Mouse (Mus musculus): ENCODE data around the gene Slc2a8. TPM values are rescaled to one million over a fixed set of nuclear protein-coding genes. Genes with fewer than 3 reads are reported as not detected.

Gene Slc2a8
- polyA plus RNA-seq, 1 experiment from 2014 or later = 16.8 TPM

DNA sequence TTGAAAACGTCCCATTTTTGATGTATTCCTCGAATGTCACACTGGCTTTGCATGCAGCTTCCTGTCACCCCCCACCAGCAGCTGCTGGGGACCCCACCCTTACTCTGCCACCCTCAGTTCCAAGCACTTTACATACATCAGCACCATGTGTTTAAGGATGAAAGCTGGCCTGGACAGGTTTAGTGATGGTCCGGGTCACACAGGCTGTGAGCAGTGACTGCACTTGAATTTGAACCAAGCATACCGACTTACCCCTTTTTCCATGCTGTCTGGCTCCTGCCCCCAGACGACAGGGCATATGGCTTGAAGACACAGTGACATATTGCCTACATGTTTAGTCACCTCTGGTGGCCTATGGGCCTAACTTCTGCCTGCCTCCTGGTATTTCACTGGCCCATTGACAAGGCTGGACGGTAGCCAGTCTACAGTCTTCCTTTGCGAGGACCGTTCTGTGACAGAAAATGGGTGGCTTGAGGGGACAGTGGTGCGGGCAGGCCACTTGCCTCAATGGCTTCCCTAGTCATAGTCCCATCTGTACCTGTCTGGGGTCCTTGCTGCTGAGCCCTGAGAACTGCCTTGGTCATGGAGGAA lies 13.8 kb downstream of the Slc2a8 start:
- no peak for ATAC-seq
- H3K27me3 ChIP-seq (replicated peaks) = no peaks in the 10 kb centered on the region
- no peaks in the 10 kb centered on the region for H3K9me3 ChIP-seq
- 85% methylated on average over 9 of the region's 9 CpGs for WGBS
- H3K4me2 ChIP-seq (replicated peaks) = no peak overlapping the region
- peaks cover 22% of the 10 kb centered on the region for H3K4me1 ChIP-seq (replicated peaks)
- H3K4me3 ChIP-seq (replicated peaks) = no peak overlapping the region
- no peak overlapping the region for H3K27ac ChIP-seq
- H3K9ac ChIP-seq = no peak overlapping the region
- peaks cover 17% of the 10 kb centered on the region for H3K36me3 ChIP-seq

DNA sequence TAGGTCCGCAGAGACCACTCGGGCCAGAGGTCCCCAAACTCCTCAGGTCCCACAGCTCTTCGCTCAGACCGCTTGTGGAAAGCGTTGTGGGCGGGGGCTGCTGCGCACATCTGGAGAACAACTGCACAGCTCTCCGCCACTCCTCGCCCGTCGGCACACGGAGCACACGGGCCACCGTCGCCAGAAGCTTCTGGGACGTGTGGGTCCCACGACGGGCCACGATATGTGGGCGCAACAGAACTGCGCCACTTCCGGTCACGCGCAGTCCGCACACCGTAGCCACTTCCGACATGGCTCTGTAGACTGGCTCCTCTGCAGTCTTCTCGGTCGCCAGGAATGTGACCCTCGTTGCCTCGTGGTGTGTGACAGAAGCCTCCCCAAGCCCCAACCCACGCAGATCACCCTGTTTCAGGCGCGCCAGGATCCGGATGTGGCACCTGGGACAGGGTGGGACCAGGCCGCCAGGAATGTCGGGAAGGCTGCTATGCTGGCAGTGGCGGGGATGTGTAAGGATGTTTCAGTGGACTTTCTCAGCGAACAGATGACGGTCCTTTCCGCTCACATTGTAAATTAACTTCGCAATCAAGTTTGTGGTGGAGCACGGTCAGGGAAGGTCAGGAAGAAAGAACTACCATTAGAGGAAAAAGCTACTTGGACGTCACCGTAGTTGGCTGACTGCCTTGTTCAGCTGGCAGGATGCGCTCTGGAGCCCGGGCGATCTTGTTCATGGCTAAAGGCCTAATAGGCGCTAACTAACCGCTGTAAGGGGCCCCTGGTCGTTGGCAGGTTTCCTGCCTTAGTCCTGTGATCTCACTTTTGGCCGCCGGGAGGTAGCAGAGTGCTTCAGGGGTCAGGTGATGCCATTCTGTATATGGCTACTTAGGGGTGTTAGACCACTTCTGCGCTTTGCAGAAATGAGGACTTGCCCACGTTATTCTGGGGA lies 14.9 kb downstream of the Slc2a8 start:
- ATAC-seq = peak; percentile 86
- H3K9me3 ChIP-seq = no peaks in the 10 kb centered on the region
- WGBS = under 1% methylated on average over 55 of the region's 55 CpGs
- peak overlapping the region; percentile 97 for H3K27ac ChIP-seq
- peaks cover 19% of the 10 kb centered on the region for H3K36me3 ChIP-seq
- no peaks in the 10 kb centered on the region for H3K27me3 ChIP-seq (replicated peaks)
- peak overlapping the region; percentile 59 for H3K4me3 ChIP-seq (replicated peaks)
- peak overlapping the region; percentile 67 for H3K9ac ChIP-seq
- H3K4me1 ChIP-seq (replicated peaks) = peaks cover 25% of the 10 kb centered on the region
- peak overlapping the region; percentile 86 for H3K4me2 ChIP-seq (replicated peaks)

DNA sequence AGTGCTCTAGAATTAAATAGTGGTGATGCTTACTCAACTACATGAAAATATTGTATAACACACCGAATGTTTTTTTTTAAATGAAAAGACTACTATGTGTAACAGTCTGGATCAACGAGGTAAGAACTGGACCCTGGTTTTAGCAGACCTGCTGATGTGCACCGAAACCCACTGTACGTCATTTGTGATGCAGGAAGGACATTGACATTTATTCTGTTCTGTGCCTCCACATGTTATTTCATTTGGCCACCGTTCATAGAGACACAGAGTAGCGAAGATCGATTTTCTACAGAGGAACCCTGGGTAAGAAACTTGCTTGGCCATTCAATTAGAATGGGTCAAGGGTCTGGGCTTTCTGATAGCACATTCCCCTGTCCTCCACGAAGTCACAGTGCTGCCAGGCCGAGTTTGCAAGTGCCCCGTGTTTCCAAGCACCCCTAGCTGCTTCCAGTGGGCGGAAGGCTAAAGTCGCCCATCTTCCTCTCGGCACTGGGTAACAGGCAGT lies 15.6 kb downstream of the Slc2a8 start:
- peak overlapping the region; percentile 86 for H3K4me2 ChIP-seq (replicated peaks)
- peaks cover 25% of the 10 kb centered on the region for H3K4me1 ChIP-seq (replicated peaks)
- peaks cover 19% of the 10 kb centered on the region for H3K36me3 ChIP-seq
- 12% methylated on average over 13 of the region's 13 CpGs for WGBS
- H3K27me3 ChIP-seq (replicated peaks) = no peaks in the 10 kb centered on the region
- peak overlapping the region; percentile 97 for H3K27ac ChIP-seq
- no peak for ATAC-seq
- no peaks in the 10 kb centered on the region for H3K9me3 ChIP-seq
- H3K9ac ChIP-seq = peak overlapping the region; percentile 67
- peak overlapping the region; percentile 59 for H3K4me3 ChIP-seq (replicated peaks)

DNA sequence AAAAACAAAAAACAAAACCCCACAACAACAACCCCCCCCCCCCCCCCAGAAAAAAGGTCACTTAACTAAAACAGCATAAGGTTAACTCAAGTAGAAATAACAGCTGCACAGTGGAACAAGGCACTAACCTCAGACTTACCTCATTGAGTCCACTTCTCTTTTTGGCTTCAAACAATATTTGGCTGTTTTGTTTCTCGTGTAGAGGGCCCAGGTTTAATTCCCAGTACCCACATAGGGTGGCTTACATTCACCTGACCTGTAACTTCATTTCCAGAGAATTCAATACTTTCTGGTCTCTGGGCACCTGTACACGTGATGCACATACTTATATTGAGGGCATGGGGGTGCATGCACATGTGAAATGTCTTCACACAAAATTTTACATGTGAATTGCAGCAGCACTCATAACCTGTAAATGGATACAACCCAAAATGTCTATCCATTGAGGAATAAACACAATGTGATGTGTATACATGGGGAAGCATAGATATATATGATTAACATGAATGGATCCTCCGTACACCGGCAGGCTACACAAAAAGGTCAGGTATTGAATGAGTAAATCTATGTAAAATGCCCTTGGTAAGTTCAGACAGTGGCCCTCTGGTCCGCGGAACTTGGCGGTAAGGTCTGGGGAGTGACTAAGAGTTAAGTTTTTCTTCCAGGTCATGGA lies 16.2 kb downstream of the Slc2a8 start:
- Histone ChIP-seq H3K9ac (no peak overlapping the region), H3K27ac (no peak overlapping the region; the same call in 1 of the 2 replicates), H3K4me1 (replicated peaks) (peaks cover 29% of the 10 kb centered on the region), H3K4me3 (replicated peaks) (no peak overlapping the region), H3K36me3 (peaks cover 19% of the 10 kb centered on the region), H3K27me3 (replicated peaks) (no peaks in the 10 kb centered on the region), H3K9me3 (no peaks in the 10 kb centered on the region), H3K4me2 (replicated peaks) (peak overlapping the region; percentile 86)
- WGBS = 16% methylated on average over 7 of the region's 7 CpGs
- ATAC-seq = no peak

DNA sequence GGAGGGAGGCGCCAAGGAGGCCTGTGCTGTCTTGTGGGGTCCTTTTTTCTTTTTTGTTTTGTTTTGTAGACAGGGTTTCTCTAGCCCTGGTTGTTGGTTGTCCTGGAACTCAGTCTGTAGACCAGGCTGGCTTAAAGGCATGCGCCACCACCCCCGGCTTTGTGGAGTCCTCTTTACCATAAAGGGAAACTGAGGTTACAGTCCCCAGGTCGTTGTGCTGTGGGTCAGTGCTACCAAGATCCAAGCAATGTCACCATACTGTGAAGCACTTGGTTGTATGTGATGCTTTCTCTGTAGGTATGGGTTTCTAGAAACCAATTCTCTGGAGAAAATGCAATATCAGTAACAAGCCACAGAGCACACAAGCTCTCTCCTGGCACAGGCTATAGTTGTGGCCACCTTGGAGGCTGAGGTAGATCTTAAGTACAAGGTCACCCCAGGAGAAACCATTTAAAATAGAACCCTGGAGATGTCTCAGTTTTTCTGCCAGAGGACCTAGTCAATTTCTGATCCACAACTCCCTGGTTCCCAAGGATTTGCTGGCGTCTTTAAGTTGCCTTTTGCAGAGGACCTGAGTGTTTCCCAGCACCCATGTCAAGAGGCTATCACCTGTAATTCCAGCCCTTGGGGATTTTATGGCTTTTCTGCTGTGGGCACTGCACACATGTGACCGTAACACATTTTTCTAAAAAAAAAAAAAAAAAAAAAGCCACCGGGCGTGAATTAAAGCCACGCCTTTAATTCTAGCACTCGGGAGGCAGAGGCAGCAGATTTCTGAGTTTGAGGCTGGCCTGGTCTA lies 17.0 kb downstream of the Slc2a8 start:
- no peaks in the 10 kb centered on the region for H3K27me3 ChIP-seq (replicated peaks)
- 36% methylated on average over 10 of the region's 10 CpGs for WGBS
- no peak for ATAC-seq
- H3K4me3 ChIP-seq (replicated peaks) = no peak overlapping the region
- H3K27ac ChIP-seq = peak overlapping the region; percentile 23; the same call in 1 of the 2 replicates
- no peaks in the 10 kb centered on the region for H3K9me3 ChIP-seq
- no peak overlapping the region for H3K9ac ChIP-seq
- peak overlapping the region; percentile 76; the same call in 1 of the 2 replicates for H3K4me2 ChIP-seq (replicated peaks)
- peaks cover 19% of the 10 kb centered on the region for H3K36me3 ChIP-seq
- peaks cover 33% of the 10 kb centered on the region for H3K4me1 ChIP-seq (replicated peaks)

DNA sequence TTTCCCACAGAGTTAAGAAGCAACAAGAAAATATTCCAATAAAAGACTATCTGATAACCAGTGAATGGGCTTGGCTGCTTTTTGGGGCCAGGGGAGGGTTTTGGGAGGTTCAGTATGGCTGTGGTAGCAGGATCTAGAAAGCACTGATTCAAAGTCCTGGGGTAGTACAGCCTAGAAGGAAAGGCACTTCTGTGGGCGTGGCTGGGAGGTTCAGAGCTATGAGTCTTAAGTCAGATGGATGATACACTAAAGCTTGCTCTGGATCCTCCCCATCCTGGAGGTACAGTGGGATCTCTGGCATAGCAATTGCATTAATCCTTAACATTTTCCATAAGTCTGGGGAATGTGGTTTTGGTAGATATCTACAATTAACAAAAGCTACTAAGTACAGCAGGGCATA lies 17.9 kb downstream of the Slc2a8 start:
- H3K36me3 ChIP-seq = peaks cover 19% of the 10 kb centered on the region
- ATAC-seq = no peak
- no peak overlapping the region for H3K27ac ChIP-seq
- 66% methylated on average over 1 of the region's 1 CpGs for WGBS
- H3K9me3 ChIP-seq = no peaks in the 10 kb centered on the region
- peak overlapping the region; percentile 54; the same call in 1 of the 2 replicates for H3K4me3 ChIP-seq (replicated peaks)
- peak overlapping the region; percentile 76 for H3K4me2 ChIP-seq (replicated peaks)
- no peaks in the 10 kb centered on the region for H3K27me3 ChIP-seq (replicated peaks)
- peak overlapping the region; percentile 77; the same call in 1 of the 2 replicates for H3K9ac ChIP-seq
- H3K4me1 ChIP-seq (replicated peaks) = peaks cover 33% of the 10 kb centered on the region

DNA sequence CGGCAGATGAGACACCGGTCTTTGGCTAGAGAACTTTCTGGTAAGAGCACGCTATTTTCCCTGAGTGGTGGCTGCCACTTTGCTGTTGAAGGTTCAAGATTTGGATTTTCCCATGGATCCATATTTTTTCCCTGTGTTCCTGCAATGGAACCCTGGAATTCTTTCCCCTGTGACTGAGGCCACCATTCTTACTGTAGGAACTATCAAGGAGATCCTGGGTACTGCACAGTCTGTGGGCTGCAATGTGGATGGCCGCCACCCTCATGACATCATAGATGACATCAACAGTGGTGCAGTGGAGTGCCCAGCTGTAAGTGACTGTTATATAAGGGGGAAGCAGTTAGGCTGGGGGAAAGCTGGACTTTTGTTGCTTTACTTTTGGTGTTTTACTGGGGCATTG lies 18.3 kb downstream of the Slc2a8 start:
- H3K9ac ChIP-seq = peak overlapping the region; percentile 77
- H3K9me3 ChIP-seq = no peaks in the 10 kb centered on the region
- H3K36me3 ChIP-seq = peaks cover 19% of the 10 kb centered on the region
- peak overlapping the region; percentile 54 for H3K4me3 ChIP-seq (replicated peaks)
- 50% methylated on average over 4 of the region's 4 CpGs for WGBS
- peaks cover 33% of the 10 kb centered on the region for H3K4me1 ChIP-seq (replicated peaks)
- no peaks in the 10 kb centered on the region for H3K27me3 ChIP-seq (replicated peaks)
- ATAC-seq = no peak
- peak overlapping the region; percentile 88; the same call in 1 of the 2 replicates for H3K27ac ChIP-seq
- peak overlapping the region; percentile 76 for H3K4me2 ChIP-seq (replicated peaks)

DNA sequence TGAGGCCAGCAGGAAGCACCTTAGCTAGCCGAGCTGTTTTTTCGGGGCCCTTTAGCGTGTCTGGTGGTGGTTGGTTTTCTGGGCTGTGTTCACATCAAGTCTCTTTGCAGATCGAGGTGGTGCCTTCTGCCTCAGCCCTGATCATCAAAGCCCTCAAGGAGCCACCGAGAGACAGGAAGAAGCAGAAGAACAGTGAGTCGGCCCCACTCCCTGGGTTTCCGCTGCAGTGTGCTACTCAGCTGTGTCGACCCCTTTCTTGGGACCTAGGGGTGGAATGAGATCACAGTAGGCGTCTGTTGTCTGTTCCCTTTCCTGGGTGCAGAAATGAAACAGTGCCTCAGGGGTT lies 19.0 kb downstream of the Slc2a8 start:
- H3K4me1 ChIP-seq (replicated peaks) = peaks cover 33% of the 10 kb centered on the region

DNA sequence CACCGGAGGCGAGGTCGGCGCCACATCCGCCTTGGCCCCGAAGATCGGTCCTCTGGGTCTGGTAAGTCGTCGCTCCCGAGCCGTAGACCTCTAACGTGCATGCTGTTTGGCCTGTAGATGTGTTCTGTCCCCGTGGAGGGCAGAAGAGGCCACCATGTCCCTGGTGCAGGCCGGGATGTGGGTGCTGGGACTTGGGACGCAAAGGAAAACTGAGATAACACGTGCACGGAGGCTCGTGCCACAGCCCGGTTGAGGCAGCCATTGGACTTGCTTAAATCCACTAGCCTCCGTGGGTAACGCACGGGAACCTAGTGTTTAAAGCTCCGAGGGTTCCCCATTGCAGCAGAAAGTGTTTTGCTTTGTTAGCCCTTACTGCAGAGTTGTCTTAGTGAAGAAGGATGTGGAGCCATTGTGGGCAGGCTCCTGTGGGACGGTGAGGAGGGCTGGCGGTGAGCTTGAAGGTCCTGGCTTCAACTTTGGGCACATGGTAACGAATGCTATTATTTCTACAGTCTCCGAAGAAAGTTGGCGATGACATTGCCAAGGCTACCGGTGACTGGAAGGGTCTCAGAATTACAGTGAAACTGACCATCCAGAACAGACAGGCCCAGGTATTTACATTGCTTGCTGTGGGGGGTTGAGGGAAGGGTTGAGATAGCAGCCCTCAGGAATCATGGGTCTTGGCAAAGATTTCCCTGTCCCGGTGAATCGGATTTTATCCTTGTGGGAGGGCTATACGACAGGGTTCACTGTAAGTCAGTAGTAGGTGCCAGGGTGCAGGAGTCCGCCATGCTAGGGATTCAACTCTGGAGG lies 19.6 kb downstream of the Slc2a8 start:
- WGBS = under 1% methylated on average over 33 of the region's 33 CpGs
- H3K4me2 ChIP-seq (replicated peaks) = peak overlapping the region; percentile 76

More for the DNA sequence above, 19.0 kb downstream of the Slc2a8 start:
- peak overlapping the region; percentile 88 for H3K27ac ChIP-seq
- peaks cover 20% of the 10 kb centered on the region for H3K36me3 ChIP-seq
- WGBS = 8% methylated on average over 9 of the region's 9 CpGs
- no peak for ATAC-seq
- H3K9ac ChIP-seq = peak overlapping the region; percentile 77
- H3K9me3 ChIP-seq = no peaks in the 10 kb centered on the region
- H3K4me2 ChIP-seq (replicated peaks) = peak overlapping the region; percentile 76
- H3K4me3 ChIP-seq (replicated peaks) = peak overlapping the region; percentile 54
- no peaks in the 10 kb centered on the region for H3K27me3 ChIP-seq (replicated peaks)

DNA sequence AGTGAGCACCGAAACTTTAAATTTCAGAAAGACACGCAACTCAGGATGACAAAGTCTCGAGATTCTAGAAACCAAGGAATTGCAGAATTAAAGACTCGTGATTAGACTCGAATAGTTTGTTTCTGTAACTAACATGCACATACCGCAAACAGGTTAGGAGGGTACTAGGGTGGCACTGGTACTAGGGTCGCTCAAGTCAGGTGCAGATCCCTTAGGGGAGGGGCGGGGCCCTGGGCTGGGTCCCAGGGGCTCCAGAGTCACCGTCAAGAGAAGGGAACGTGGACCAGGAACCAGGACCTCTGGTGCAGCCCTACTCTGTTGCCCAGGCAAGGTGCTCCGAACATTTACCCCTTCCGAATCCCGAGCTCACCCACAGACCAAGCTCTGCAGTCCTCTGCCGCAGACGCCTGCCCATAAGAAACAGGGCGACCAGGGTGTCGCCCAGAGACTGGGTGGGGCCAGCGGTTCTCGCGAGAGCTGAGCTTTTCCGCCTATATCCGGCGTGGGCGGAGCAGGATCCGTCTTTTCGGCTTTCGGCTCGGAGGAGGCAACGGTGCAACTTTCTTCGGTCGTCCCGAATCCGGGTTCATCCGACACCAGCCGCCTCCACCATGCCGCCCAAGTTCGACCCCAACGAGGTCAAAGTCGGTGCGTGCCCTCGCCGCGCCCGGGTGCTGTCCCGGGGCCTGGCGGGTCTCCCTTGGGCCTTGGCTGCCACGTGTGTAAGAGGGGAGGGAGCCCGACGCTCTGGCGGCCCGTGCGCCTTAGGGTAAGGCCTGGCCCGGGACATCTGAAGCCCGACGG lies 20.5 kb downstream of the Slc2a8 start, which contains the start of the genes Rpl12 and Lrsam1:
Gene Rpl12 (plus strand): TSS at position 368 of the 804 bp plus-strand sequence.
Gene Lrsam1 (minus strand): TSS at position 423 of the 804 bp plus-strand sequence.
- Histone ChIP-seq H3K27me3 (replicated peaks) (no peaks in the 10 kb centered on the region), H3K36me3 (peaks cover 23% of the 10 kb centered on the region), H3K9me3 (no peaks in the 10 kb centered on the region), H3K27ac (peak within 1 kb of the TSS; percentile 88), H3K9ac (peak within 1 kb of the TSS; percentile 77), H3K4me1 (replicated peaks) (peaks cover 28% of the 10 kb centered on the region), H3K4me3 (replicated peaks) (peak within 1 kb of the TSS; percentile 54), H3K4me2 (replicated peaks) (peak within 1 kb of the TSS; percentile 76)
- peak; percentile 93 for ATAC-seq
- 2% methylated on average over 55 of the region's 55 CpGs for WGBS

More for the DNA sequence above, 19.6 kb downstream of the Slc2a8 start:
- H3K27ac ChIP-seq = peak overlapping the region; percentile 88
- no peaks in the 10 kb centered on the region for H3K27me3 ChIP-seq (replicated peaks)
- peak overlapping the region; percentile 77 for H3K9ac ChIP-seq
- H3K9me3 ChIP-seq = no peaks in the 10 kb centered on the region
- ATAC-seq = no peak
- peak overlapping the region; percentile 54 for H3K4me3 ChIP-seq (replicated peaks)
- H3K36me3 ChIP-seq = peaks cover 23% of the 10 kb centered on the region
- peaks cover 28% of the 10 kb centered on the region for H3K4me1 ChIP-seq (replicated peaks)
